Mouse (Mus musculus): ENCODE results near the gene a. TPM values are rescaled to one million over a fixed set of nuclear protein-coding genes. Genes with fewer than 3 reads are reported as not detected.

The a gene
- 0.24 TPM in 1 of 2 replicates, not detected in the other for polyA plus RNA-seq (2015; fragmentation: Nextera tagmentation; extraction: Ambion mirVana)

GRCm38 (mm10) chr2:154790656-154791483 is at the start of gene a, which contains the start of gene Raly:
Gene a, plus strand, starts transcription at chr2:154791402.
Gene Raly, plus strand, starts transcription at chr2:154791096.
- under 1% methylated on average over 89 of the region's 89 CpGs for WGBS
- peak; percentile 98 for ATAC-seq (ENCODE audit: borderline replicate concordance, extremely low read depth, low FRiP score, low TSS enrichment)
- Histone ChIP-seq H3K27ac (peak within 1 kb of the TSS; percentile 99), H3K4me2 (peak within 1 kb of the TSS; percentile 67), H3K36me3 (no peaks in the 10 kb centered on the region), H3K9ac (peak within 1 kb of the TSS; percentile 97), H3K4me3 (peak within 1 kb of the TSS; percentile 80), H3K4me1 (peaks cover 32% of the 10 kb centered on the region), H3K27me3 (no peaks in the 10 kb centered on the region), H3K9me3 (no peaks in the 10 kb centered on the region)

GRCm38 (mm10) chr2:154742911-154743819 is 48.0 kb upstream of the a start:
- ATAC-seq (ENCODE audit: borderline replicate concordance, extremely low read depth, low FRiP score, low TSS enrichment), result no peak
- 66% methylated on average over 10 of the region's 10 CpGs for WGBS
- Histone ChIP-seq H3K4me1 (no peaks in the 10 kb centered on the region), H3K4me3 (no peak overlapping the region), H3K36me3 (no peaks in the 10 kb centered on the region), H3K9me3 (no peaks in the 10 kb centered on the region), H3K27me3 (no peaks in the 10 kb centered on the region), H3K4me2 (no peak overlapping the region), H3K9ac (no peak overlapping the region), H3K27ac (no peak overlapping the region)

GRCm38 (mm10) chr2:154743915-154744314 is 47.3 kb upstream of the a start:
- ATAC-seq (ENCODE audit: borderline replicate concordance, extremely low read depth, low FRiP score, low TSS enrichment), result no peak
- Histone ChIP-seq H3K4me2 (no peak overlapping the region), H3K9me3 (no peaks in the 10 kb centered on the region), H3K9ac (no peak overlapping the region), H3K4me1 (peaks cover under 1% of the 10 kb centered on the region), H3K36me3 (no peaks in the 10 kb centered on the region), H3K27me3 (no peaks in the 10 kb centered on the region), H3K27ac (no peak overlapping the region), H3K4me3 (no peak overlapping the region)
- WGBS, result 67% methylated on average over 4 of the region's 4 CpGs

- Histone ChIP-seq H3K4me2 (no peak overlapping the region), H3K36me3 (no peaks in the 10 kb centered on the region), H3K27me3 (no peaks in the 10 kb centered on the region), H3K4me1 (peaks cover 17% of the 10 kb centered on the region), H3K9me3 (no peaks in the 10 kb centered on the region), H3K9ac (no peak overlapping the region), H3K27ac (no peak overlapping the region), H3K4me3 (no peak overlapping the region)
- WGBS, result 90% methylated on average over 2 of the region's 2 CpGs
- ATAC-seq (ENCODE audit: borderline replicate concordance, extremely low read depth, low FRiP score, low TSS enrichment), result no peak
Observed at GRCm38 (mm10) chr2:154748383-154748782, 42.8 kb upstream of the a start.

- no peak overlapping the region for H3K9ac ChIP-seq
- peaks cover 17% of the 10 kb centered on the region for H3K4me1 ChIP-seq
- peak; percentile 31; the same call in 1 of the 2 replicates for ATAC-seq (ENCODE audit: borderline replicate concordance, extremely low read depth, low FRiP score, low TSS enrichment)
- no peaks in the 10 kb centered on the region for H3K36me3 ChIP-seq
- H3K27me3 ChIP-seq, result no peaks in the 10 kb centered on the region
- peak overlapping the region; percentile 5; the same call in 1 of the 2 replicates for H3K4me2 ChIP-seq
- H3K27ac ChIP-seq, result peak overlapping the region; percentile 17; the same call in 1 of the 2 replicates
- no peak overlapping the region for H3K4me3 ChIP-seq
- WGBS, result 55% methylated on average over 23 of the region's 23 CpGs
- no peaks in the 10 kb centered on the region for H3K9me3 ChIP-seq
Observed at GRCm38 (mm10) chr2:154749046-154750036, 41.9 kb upstream of the a start.

- Histone ChIP-seq H3K36me3 (no peaks in the 10 kb centered on the region), H3K27ac (no peak overlapping the region), H3K4me2 (no peak overlapping the region), H3K4me3 (no peak overlapping the region), H3K4me1 (peaks cover 17% of the 10 kb centered on the region), H3K9me3 (no peaks in the 10 kb centered on the region), H3K9ac (no peak overlapping the region), H3K27me3 (no peaks in the 10 kb centered on the region)
- WGBS, result 59% methylated on average over 8 of the region's 8 CpGs
- no peak for ATAC-seq (ENCODE audit: borderline replicate concordance, extremely low read depth, low FRiP score, low TSS enrichment)
Observed at GRCm38 (mm10) chr2:154751924-154752323, 39.3 kb upstream of the a start.

GRCm38 (mm10) chr2:154754068-154754560 is 37.1 kb upstream of the a start:
- peaks cover 14% of the 10 kb centered on the region for H3K4me1 ChIP-seq
- H3K9ac ChIP-seq, result no peak overlapping the region
- H3K4me3 ChIP-seq, result no peak overlapping the region
- no peak for ATAC-seq (ENCODE audit: borderline replicate concordance, extremely low read depth, low FRiP score, low TSS enrichment)
- H3K4me2 ChIP-seq, result no peak overlapping the region
- 83% methylated on average over 2 of the region's 2 CpGs for WGBS
- no peaks in the 10 kb centered on the region for H3K27me3 ChIP-seq
- H3K9me3 ChIP-seq, result no peaks in the 10 kb centered on the region
- H3K27ac ChIP-seq, result no peak overlapping the region
- H3K36me3 ChIP-seq, result no peaks in the 10 kb centered on the region

- H3K9ac ChIP-seq, result no peak overlapping the region
- H3K4me1 ChIP-seq, result peaks cover 4% of the 10 kb centered on the region; the same call in 1 of the 2 replicates
- H3K36me3 ChIP-seq, result no peaks in the 10 kb centered on the region
- no peaks in the 10 kb centered on the region for H3K9me3 ChIP-seq
- 60% methylated on average over 6 of the region's 6 CpGs for WGBS
- no peak overlapping the region for H3K27ac ChIP-seq
- no peak overlapping the region for H3K4me3 ChIP-seq
- H3K27me3 ChIP-seq, result no peaks in the 10 kb centered on the region
- H3K4me2 ChIP-seq, result no peak overlapping the region
- ATAC-seq (ENCODE audit: borderline replicate concordance, extremely low read depth, low FRiP score, low TSS enrichment), result no peak
Observed at GRCm38 (mm10) chr2:154755791-154756190, 35.4 kb upstream of the a start.

GRCm38 (mm10) chr2:154757691-154758090 is 33.5 kb upstream of the a start:
- Histone ChIP-seq H3K36me3 (no peaks in the 10 kb centered on the region), H3K9me3 (no peaks in the 10 kb centered on the region), H3K9ac (no peak overlapping the region), H3K27ac (no peak overlapping the region), H3K4me3 (no peak overlapping the region), H3K27me3 (no peaks in the 10 kb centered on the region), H3K4me2 (no peak overlapping the region), H3K4me1 (no peaks in the 10 kb centered on the region)
- ATAC-seq (ENCODE audit: borderline replicate concordance, extremely low read depth, low FRiP score, low TSS enrichment), result no peak
- WGBS, result 84% methylated on average over 5 of the region's 5 CpGs

GRCm38 (mm10) chr2:154758454-154758853 is 32.7 kb upstream of the a start:
- WGBS, result 84% methylated on average over 1 of the region's 1 CpGs

GRCm38 (mm10) chr2:154763226-154763625 is 28.0 kb upstream of the a start:
- 71% methylated on average over 3 of the region's 3 CpGs for WGBS
- H3K27ac ChIP-seq, result no peak overlapping the region

More at GRCm38 (mm10) chr2:154758454-154758853, 32.7 kb upstream of the a start:
- Histone ChIP-seq H3K27me3 (no peaks in the 10 kb centered on the region), H3K4me1 (peaks cover 4% of the 10 kb centered on the region; the same call in 1 of the 2 replicates), H3K4me2 (no peak overlapping the region), H3K9me3 (no peaks in the 10 kb centered on the region), H3K4me3 (no peak overlapping the region), H3K36me3 (no peaks in the 10 kb centered on the region), H3K27ac (no peak overlapping the region), H3K9ac (no peak overlapping the region)
- ATAC-seq (ENCODE audit: borderline replicate concordance, extremely low read depth, low FRiP score, low TSS enrichment), result no peak

More at GRCm38 (mm10) chr2:154763226-154763625, 28.0 kb upstream of the a start:
- Histone ChIP-seq H3K4me3 (no peak overlapping the region), H3K4me1 (peaks cover 18% of the 10 kb centered on the region), H3K9me3 (no peaks in the 10 kb centered on the region), H3K9ac (no peak overlapping the region), H3K4me2 (no peak overlapping the region), H3K36me3 (no peaks in the 10 kb centered on the region), H3K27me3 (no peaks in the 10 kb centered on the region)
- ATAC-seq (ENCODE audit: borderline replicate concordance, extremely low read depth, low FRiP score, low TSS enrichment), result no peak
